Mouse (Mus musculus) heart, postnatal 0 days (tissue): Measurements from ENCODE around the gene Slc35f6. TPM values are rescaled to one million over a fixed set of nuclear protein-coding genes. Genes with fewer than 3 reads are reported as not detected.

Experiments used
- ATAC-seq: fragments of 200-750 bp; cut with Nextera tagmentation; 2 replicates; pipeline ENCODE4 v1.8.0; 2017; ENCODE audit warnings: low read depth, moderate number of reproducible peaks, moderate library complexity; ENCODE audit not compliant: insufficient read depth
- DNase-seq: peaks from one replicate; pipeline ENCODE4 v3.0.0-alpha.2; 2016; ENCODE audit warnings: low spot score
- H3K27ac ChIP-seq: fragments of 300-500 bp; sonication (generic); 2 replicates; pipeline ENCODE4 v1.5.1; 2014; ENCODE audit warnings: low read depth, mild to moderate bottlenecking
- H3K27me3 ChIP-seq: fragments of 300-500 bp; sonication (generic); 2 replicates; pipeline ENCODE4 v1.6.1; 2014; ENCODE audit warnings: low read length, mixed read lengths; ENCODE audit not compliant: control insufficient read depth, insufficient read depth
- H3K36me3 ChIP-seq: fragments of 300-500 bp; sonication (generic); replicated peaks from 2 replicates; pipeline ENCODE4 v1.6.1; 2014; ENCODE audit warnings: low read length, mixed read lengths; ENCODE audit not compliant: control insufficient read depth, insufficient read depth
- H3K4me1 ChIP-seq: fragments of 300-500 bp; sonication (generic); 2 replicates; pipeline ENCODE4 v1.6.1; 2014; ENCODE audit warnings: antibody characterized with exemption; ENCODE audit not compliant: control insufficient read depth, insufficient read depth
- H3K4me2 ChIP-seq: fragments of 300-500 bp; sonication (generic); 2 replicates; pipeline ENCODE4 v1.6.1; 2014; ENCODE audit warnings: low read depth, mild to moderate bottlenecking, low read length, moderate library complexity
- H3K4me3 ChIP-seq: fragments of 300-500 bp; sonication (generic); 2 replicates; pipeline ENCODE4 v1.5.1; 2014; ENCODE audit warnings: low read depth, low read length
- H3K9ac ChIP-seq: fragments of 300-500 bp; sonication (generic); replicated peaks from 2 replicates; pipeline ENCODE4 v1.6.1; 2014; ENCODE audit warnings: low read depth, low read length, mixed read lengths
- H3K9me3 ChIP-seq: fragments of 300-500 bp; sonication (generic); replicated peaks from 2 replicates; pipeline ENCODE4 v1.6.1; 2016; ENCODE audit warnings: low read length; ENCODE audit not compliant: control insufficient read depth
- CTCF ChIP-seq: IDR thresholded peaks from 2 replicates; pipeline ENCODE4 v1.5.1; 2016; ENCODE audit warnings: antibody characterized with exemption, control low read depth, low read depth
- EP300 ChIP-seq: IDR thresholded peaks from 2 replicates; pipeline ENCODE4 v1.6.1; 2016; ENCODE audit warnings: antibody characterized with exemption, low read depth
- WGBS: fragments of 180-500 bp; shearing (Covaris S2); extraction: QIAGEN DNeasy Blood & Tissue Kit; methylation state at CpG from one replicate; pipeline ENCODE4 v1.1.7; 2014; 5-methylcytosine and 5-hydroxymethylcytosine counted together
- polyA plus RNA-seq: library from polyadenylated mRNA; unstranded; fragments of >200 nt; fragmentation: Nextera tagmentation; extraction: Ambion mirVana; gene quantifications from 2 replicates; pipeline ENCODE4 v1.2.1, GENCODE M21; 2015
- total RNA-seq: library from RNA; depleted of rRNA; stranded (reverse); fragments of >200 nt; gene quantifications from 2 replicates; pipeline ENCODE4 v1.2.3, GENCODE M21; 2014; ENCODE audit warnings: low replicate concordance

The Slc35f6 gene
- total and polyA plus RNA-seq, 2 experiments from 2014 or later, result 30.5 to 86.8 TPM

DNA sequence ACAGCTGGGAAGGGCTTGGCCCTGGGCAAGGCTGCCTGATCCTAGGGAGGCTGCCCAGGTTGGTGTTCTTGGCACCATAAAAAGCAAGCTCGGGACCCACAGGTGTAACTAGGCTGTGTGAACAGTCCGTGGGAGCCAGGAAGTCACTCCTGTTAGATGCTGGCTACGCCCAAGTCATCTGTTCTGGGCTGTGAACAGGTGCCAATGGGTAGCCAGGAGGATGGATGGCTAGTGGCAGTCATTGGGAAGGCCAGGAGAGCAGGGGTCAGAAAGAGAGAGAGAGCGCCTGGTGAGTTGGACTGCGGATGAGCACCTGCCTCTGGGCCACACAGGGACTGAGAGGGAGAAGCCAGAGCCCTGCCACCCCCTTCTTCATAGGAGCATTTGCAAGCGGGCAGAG is 42.1 kb upstream of the Slc35f6 start:
- H3K4me3 ChIP-seq, result no peak overlapping the region
- ATAC-seq, result no peak
- no peak for DNase-seq
- 79% methylated on average over 6 of the region's 6 CpGs for WGBS
- H3K27ac ChIP-seq, result peak overlapping the region; percentile 92
- H3K9me3 ChIP-seq, result no peaks in the 10 kb centered on the region
- no peaks in the 10 kb centered on the region for H3K36me3 ChIP-seq
- H3K27me3 ChIP-seq, result no peaks in the 10 kb centered on the region
- peaks cover 57% of the 10 kb centered on the region for H3K4me1 ChIP-seq
- H3K9ac ChIP-seq, result 0 out of 2 replicates have a peak overlapping the region, but pooled peaks have one; percentile 33
- no peak overlapping the region for H3K4me2 ChIP-seq
- TF ChIP-seq EP300 (no peak), CTCF (no peak)

- Histone ChIP-seq H3K4me1 (peaks cover 51% of the 10 kb centered on the region), H3K27me3 (no peaks in the 10 kb centered on the region), H3K4me2 (no peak overlapping the region), H3K9ac (no peak overlapping the region), H3K9me3 (no peaks in the 10 kb centered on the region), H3K36me3 (no peaks in the 10 kb centered on the region), H3K4me3 (no peak overlapping the region), H3K27ac (peak overlapping the region; percentile 92)
- no peak for TF ChIP-seq EP300
- no peak for TF ChIP-seq CTCF
- ATAC-seq (peak; percentile 22), DNase-seq (no peak)
- WGBS, result 40% methylated on average over 16 of the region's 16 CpGs
Observed at GRCm38 (mm10) chr5:30606424-30607073, 41.2 kb upstream of the Slc35f6 start.

DNA sequence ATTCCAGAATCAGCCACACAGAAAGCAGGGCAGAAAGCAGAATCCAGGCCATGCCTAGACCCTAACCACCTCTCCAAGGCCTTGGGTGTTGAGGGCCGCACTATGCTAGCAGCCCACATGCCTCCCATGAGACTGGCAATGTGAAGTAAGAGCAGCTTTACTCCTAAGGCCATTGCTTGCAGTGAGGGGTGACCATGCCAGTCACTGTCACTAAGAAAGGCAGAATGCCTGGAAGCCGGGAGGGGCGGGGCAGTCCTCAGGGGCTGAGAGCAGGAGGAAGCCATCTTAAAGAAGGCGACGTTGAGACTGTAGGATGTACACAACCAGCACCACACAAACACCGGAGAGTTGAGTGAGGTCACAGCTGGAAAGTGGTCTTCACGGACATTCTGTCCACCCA is 38.6 kb upstream of the Slc35f6 start:
- 91% methylated on average over 7 of the region's 7 CpGs for WGBS

GRCm38 (mm10) chr5:30609918-30610645 is 37.7 kb upstream of the Slc35f6 start:
- H3K9me3 ChIP-seq, result no peaks in the 10 kb centered on the region
- H3K9ac ChIP-seq, result no peak overlapping the region
- no peak overlapping the region for H3K4me3 ChIP-seq
- DNase-seq (no peak), ATAC-seq (no peak)
- no peak overlapping the region for H3K27ac ChIP-seq
- H3K27me3 ChIP-seq, result no peaks in the 10 kb centered on the region
- TF ChIP-seq CTCF (no peak), EP300 (no peak)
- peaks cover 45% of the 10 kb centered on the region for H3K4me1 ChIP-seq
- H3K4me2 ChIP-seq, result no peak overlapping the region
- 75% methylated on average over 8 of the region's 8 CpGs for WGBS
- H3K36me3 ChIP-seq, result no peaks in the 10 kb centered on the region

More for the DNA sequence above, 38.6 kb upstream of the Slc35f6 start:
- H3K4me3 ChIP-seq, result no peak overlapping the region
- no peak for ATAC-seq
- H3K36me3 ChIP-seq, result no peaks in the 10 kb centered on the region
- no peaks in the 10 kb centered on the region for H3K27me3 ChIP-seq
- no peak for TF ChIP-seq CTCF
- TF ChIP-seq EP300, result no peak
- no peaks in the 10 kb centered on the region for H3K9me3 ChIP-seq
- H3K4me2 ChIP-seq, result no peak overlapping the region
- no peak overlapping the region for H3K9ac ChIP-seq
- no peak for DNase-seq
- H3K4me1 ChIP-seq, result peaks cover 40% of the 10 kb centered on the region
- no peak overlapping the region for H3K27ac ChIP-seq

DNA sequence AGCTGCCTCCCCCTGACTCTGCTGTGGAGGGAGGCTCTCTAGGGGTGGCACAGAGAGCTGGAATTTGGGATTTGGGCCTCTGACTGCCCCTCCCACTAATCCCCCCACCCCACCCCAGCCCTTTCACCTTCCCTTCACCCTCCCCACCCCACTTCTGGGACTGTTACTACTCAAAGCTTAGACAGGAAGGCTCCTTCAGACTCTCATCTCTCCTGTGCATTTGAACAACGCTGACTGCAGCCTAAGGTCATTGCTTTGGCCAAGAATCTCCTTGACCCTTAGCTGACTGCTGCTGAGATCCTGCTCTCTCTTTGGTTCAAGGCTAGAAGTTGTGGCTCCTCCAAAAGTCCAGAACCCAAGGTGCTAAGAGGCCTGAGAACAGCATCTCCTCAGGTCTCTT is 36.6 kb upstream of the Slc35f6 start:
- no peak for TF ChIP-seq EP300
- no peak for TF ChIP-seq CTCF
- WGBS, result 55% methylated on average over 1 of the region's 1 CpGs
- Histone ChIP-seq H3K4me1 (peaks cover 47% of the 10 kb centered on the region), H3K9me3 (no peaks in the 10 kb centered on the region), H3K36me3 (no peaks in the 10 kb centered on the region), H3K9ac (0 out of 2 replicates have a peak overlapping the region, but pooled peaks have one; percentile 9), H3K4me2 (no peak overlapping the region), H3K27ac (no peak overlapping the region), H3K4me3 (no peak overlapping the region), H3K27me3 (no peaks in the 10 kb centered on the region)
- DNase-seq (no peak), ATAC-seq (no peak)
